Mouse (Mus musculus) cerebellum, adult 9-11 months (tissue): ENCODE measurements around the gene Socs7.
"Not testable (repeated sequence)": the region's sequence is repeated elsewhere in the genome, so short reads cannot be mapped to it uniquely, and the experiment has no call there.

Experiments
- DNase-seq: peaks from one replicate; pipeline ENCODE4 v3.0.0; 2022

Socs7 gene

GRCm38 (mm10) chr11:97361948-97362648 lies at the start of gene Socs7:
Gene Socs7 (plus strand): TSS chr11:97362551.
- DNase-seq = peak; percentile 94

- not testable (repeated sequence) for DNase-seq
Measured at GRCm38 (mm10) chr11:97312871-97313270, 49.5 kb upstream of the Socs7 start.

GRCm38 (mm10) chr11:97314110-97314509 lies 48.2 kb upstream of the Socs7 start:
- DNase-seq = peak; percentile 51

- no peak for DNase-seq
Measured at GRCm38 (mm10) chr11:97314751-97315503, 47.4 kb upstream of the Socs7 start.

- peak; percentile 99 for DNase-seq
Measured at GRCm38 (mm10) chr11:97315504-97316503, 46.5 kb upstream of the Socs7 start, which contains the start of gene Mrpl45. Gene Mrpl45 (plus strand): TSS chr11:97315716.

- DNase-seq = no peak
Measured at GRCm38 (mm10) chr11:97321197-97321596, 41.2 kb upstream of the Socs7 start.

GRCm38 (mm10) chr11:97321894-97322600 lies 40.3 kb upstream of the Socs7 start:
- DNase-seq = not testable (repeated sequence)

GRCm38 (mm10) chr11:97325224-97325623 lies 37.1 kb upstream of the Socs7 start:
- DNase-seq = no peak

- no peak for DNase-seq
Measured at GRCm38 (mm10) chr11:97328148-97328547, 34.2 kb upstream of the Socs7 start.

- DNase-seq = no peak
Measured at GRCm38 (mm10) chr11:97330315-97330714, 32.0 kb upstream of the Socs7 start.

GRCm38 (mm10) chr11:97331231-97332190 lies 30.8 kb upstream of the Socs7 start:
- no peak for DNase-seq

- no peak for DNase-seq
Measured at GRCm38 (mm10) chr11:97333044-97333443, 29.3 kb upstream of the Socs7 start.

GRCm38 (mm10) chr11:97333896-97334295 lies 28.5 kb upstream of the Socs7 start:
- no peak for DNase-seq

GRCm38 (mm10) chr11:97334400-97334799 lies 28.0 kb upstream of the Socs7 start:
- DNase-seq = no peak

GRCm38 (mm10) chr11:97336238-97336637 lies 26.1 kb upstream of the Socs7 start:
- no peak for DNase-seq

GRCm38 (mm10) chr11:97336751-97337345 lies 25.5 kb upstream of the Socs7 start:
- DNase-seq = no peak

GRCm38 (mm10) chr11:97337363-97337762 lies 25.0 kb upstream of the Socs7 start:
- DNase-seq = no peak

GRCm38 (mm10) chr11:97338302-97338976 lies 23.9 kb upstream of the Socs7 start:
- no peak for DNase-seq

- peak; percentile 83 for DNase-seq
Measured at GRCm38 (mm10) chr11:97338977-97339315, 23.4 kb upstream of the Socs7 start.

- DNase-seq = no peak
Measured at GRCm38 (mm10) chr11:97343175-97343574, 19.2 kb upstream of the Socs7 start.
